Mouse (Mus musculus): ENCODE measurements at regions not wholly inside any gene's neighbourhood (a gene's known extent, or its start where the extent isn't known, plus 50 kb on each side); places are given as distances from the start of the nearest gene placed in this dataset.

- Histone ChIP-seq H3K27me3 (no peaks in the 10 kb centered on the region), H3K36me3 (no peaks in the 10 kb centered on the region), H3K9ac (no peak overlapping the region), H3K4me2 (no peak overlapping the region), H3K4me3 (no peak overlapping the region), H3K9me3 (no peaks in the 10 kb centered on the region), H3K4me1 (replicated peaks) (peaks cover 13% of the 10 kb centered on the region), H3K27ac (replicated peaks) (no peak overlapping the region)
- 26% methylated on average over 4 of the region's 4 CpGs for WGBS
- ATAC-seq (ENCODE audit: low read depth): no peak
These were observed 264.2 kb upstream of the Pcsk5 start for GRCm38 (mm10) chr19:18101423-18102341.

GRCm38 (mm10) chr19:18083312-18083711 lies 245.9 kb upstream of the Pcsk5 start:
- H3K4me1 ChIP-seq (replicated peaks): no peaks in the 10 kb centered on the region
- ATAC-seq (ENCODE audit: low read depth): no peak
- H3K4me2 ChIP-seq: no peak overlapping the region
- H3K27ac ChIP-seq (replicated peaks): no peak overlapping the region
- H3K9me3 ChIP-seq: no peaks in the 10 kb centered on the region
- no peaks in the 10 kb centered on the region for H3K27me3 ChIP-seq
- H3K36me3 ChIP-seq: no peaks in the 10 kb centered on the region
- no peak overlapping the region for H3K4me3 ChIP-seq
- no peak overlapping the region for H3K9ac ChIP-seq
- 79% methylated on average over 6 of the region's 6 CpGs for WGBS

GRCm38 (mm10) chr19:18068919-18069318 lies 231.5 kb upstream of the Pcsk5 start:
- Histone ChIP-seq H3K4me3 (no peak overlapping the region), H3K9me3 (no peaks in the 10 kb centered on the region), H3K27ac (replicated peaks) (no peak overlapping the region), H3K27me3 (no peaks in the 10 kb centered on the region), H3K9ac (no peak overlapping the region), H3K4me1 (replicated peaks) (no peaks in the 10 kb centered on the region), H3K4me2 (no peak overlapping the region), H3K36me3 (no peaks in the 10 kb centered on the region)
- no peak for ATAC-seq (ENCODE audit: low read depth)
- 65% methylated on average over 5 of the region's 5 CpGs for WGBS

- H3K27ac ChIP-seq (replicated peaks): no peak overlapping the region
- no peak overlapping the region for H3K9ac ChIP-seq
- no peaks in the 10 kb centered on the region for H3K27me3 ChIP-seq
- H3K4me1 ChIP-seq (replicated peaks): no peaks in the 10 kb centered on the region
- H3K9me3 ChIP-seq: no peaks in the 10 kb centered on the region
- no peak for ATAC-seq (ENCODE audit: low read depth)
- H3K36me3 ChIP-seq: no peaks in the 10 kb centered on the region
- H3K4me2 ChIP-seq: no peak overlapping the region
- WGBS: 85% methylated on average over 8 of the region's 8 CpGs
- H3K4me3 ChIP-seq: no peak overlapping the region
These were observed 230.5 kb upstream of the Pcsk5 start for GRCm38 (mm10) chr19:18067855-18068494.

- no peaks in the 10 kb centered on the region for H3K27me3 ChIP-seq
- H3K9ac ChIP-seq: no peak overlapping the region
- no peaks in the 10 kb centered on the region for H3K36me3 ChIP-seq
- no peaks in the 10 kb centered on the region for H3K9me3 ChIP-seq
- H3K27ac ChIP-seq (replicated peaks): no peak overlapping the region
- no peak overlapping the region for H3K4me2 ChIP-seq
- H3K4me1 ChIP-seq (replicated peaks): peaks cover 8% of the 10 kb centered on the region; the same call in 1 of the 2 replicates
- WGBS: 59% methylated on average over 7 of the region's 7 CpGs
- no peak for ATAC-seq (ENCODE audit: low read depth)
- H3K4me3 ChIP-seq: no peak overlapping the region
These were observed 219.9 kb upstream of the Pcsk5 start for GRCm38 (mm10) chr19:18057256-18057890.

- ATAC-seq (ENCODE audit: low read depth): no peak
- Histone ChIP-seq H3K36me3 (no peaks in the 10 kb centered on the region), H3K27me3 (no peaks in the 10 kb centered on the region), H3K4me3 (no peak overlapping the region), H3K9ac (no peak overlapping the region), H3K4me1 (replicated peaks) (peaks cover 8% of the 10 kb centered on the region; the same call in 1 of the 2 replicates), H3K4me2 (no peak overlapping the region), H3K27ac (replicated peaks) (no peak overlapping the region), H3K9me3 (no peaks in the 10 kb centered on the region)
- WGBS: 54% methylated on average over 21 of the region's 21 CpGs
These were observed 219.2 kb upstream of the Pcsk5 start for GRCm38 (mm10) chr19:18056414-18057254.

GRCm38 (mm10) chr19:18050353-18050752 lies 212.9 kb upstream of the Pcsk5 start:
- Histone ChIP-seq H3K4me1 (replicated peaks) (no peaks in the 10 kb centered on the region), H3K9ac (no peak overlapping the region), H3K9me3 (no peaks in the 10 kb centered on the region), H3K4me2 (no peak overlapping the region), H3K4me3 (no peak overlapping the region), H3K27me3 (no peaks in the 10 kb centered on the region), H3K27ac (replicated peaks) (no peak overlapping the region), H3K36me3 (no peaks in the 10 kb centered on the region)
- ATAC-seq (ENCODE audit: low read depth): no peak
- WGBS: 88% methylated on average over 2 of the region's 2 CpGs

GRCm38 (mm10) chr19:18034225-18034624 lies 196.8 kb upstream of the Pcsk5 start:
- Histone ChIP-seq H3K27me3 (no peaks in the 10 kb centered on the region), H3K4me3 (no peak overlapping the region), H3K36me3 (no peaks in the 10 kb centered on the region), H3K9me3 (no peaks in the 10 kb centered on the region), H3K9ac (no peak overlapping the region), H3K27ac (replicated peaks) (no peak overlapping the region), H3K4me1 (replicated peaks) (0 out of 2 replicates have a peak, but pooled peaks cover 4% of the 10 kb centered on the region), H3K4me2 (no peak overlapping the region)
- WGBS: 7% methylated on average over 1 of the region's 1 CpGs
- ATAC-seq (ENCODE audit: low read depth): no peak

GRCm38 (mm10) chr19:18033599-18033998 lies 196.2 kb upstream of the Pcsk5 start:
- Histone ChIP-seq H3K27ac (replicated peaks) (no peak overlapping the region), H3K4me1 (replicated peaks) (0 out of 2 replicates have a peak, but pooled peaks cover 4% of the 10 kb centered on the region), H3K27me3 (no peaks in the 10 kb centered on the region), H3K9me3 (no peaks in the 10 kb centered on the region), H3K4me3 (no peak overlapping the region), H3K4me2 (no peak overlapping the region), H3K9ac (no peak overlapping the region), H3K36me3 (no peaks in the 10 kb centered on the region)
- no peak for ATAC-seq (ENCODE audit: low read depth)
- WGBS: 80% methylated on average over 5 of the region's 5 CpGs

GRCm38 (mm10) chr19:18025877-18026276 lies 188.4 kb upstream of the Pcsk5 start:
- no peak overlapping the region for H3K9ac ChIP-seq
- no peak for ATAC-seq (ENCODE audit: low read depth)
- 90% methylated on average over 4 of the region's 4 CpGs for WGBS

GRCm38 (mm10) chr19:18020351-18020750 lies 182.9 kb upstream of the Pcsk5 start:
- no peak overlapping the region for H3K4me3 ChIP-seq
- no peaks in the 10 kb centered on the region for H3K27me3 ChIP-seq
- no peak overlapping the region for H3K27ac ChIP-seq (replicated peaks)
- H3K4me1 ChIP-seq (replicated peaks): no peaks in the 10 kb centered on the region
- no peak overlapping the region for H3K4me2 ChIP-seq
- H3K36me3 ChIP-seq: no peaks in the 10 kb centered on the region
- no peak overlapping the region for H3K9ac ChIP-seq
- H3K9me3 ChIP-seq: no peaks in the 10 kb centered on the region
- 89% methylated on average over 2 of the region's 2 CpGs for WGBS
- no peak for ATAC-seq (ENCODE audit: low read depth)

More at GRCm38 (mm10) chr19:18025877-18026276, 188.4 kb upstream of the Pcsk5 start:
- no peak overlapping the region for H3K27ac ChIP-seq (replicated peaks)
- no peaks in the 10 kb centered on the region for H3K4me1 ChIP-seq (replicated peaks)
- H3K4me2 ChIP-seq: no peak overlapping the region
- no peak overlapping the region for H3K4me3 ChIP-seq
- H3K36me3 ChIP-seq: no peaks in the 10 kb centered on the region
- H3K9me3 ChIP-seq: no peaks in the 10 kb centered on the region
- H3K27me3 ChIP-seq: no peaks in the 10 kb centered on the region

Measured in neural tube, embryonic 13.5 days (tissue).